Mouse (Mus musculus) heart, adult 9 months (tissue): ENCODE results near the gene Atp8b5.
A peak's percentile ranks its signal among the peaks of the same experiment; 100 is the strongest.

Experiments
- DNase-seq, 2 experiments: peaks; one replicate each; pipeline ENCODE4 v3.0.0; 2022; ENCODE audit warnings: low spot score in 2 of 2

The Atp8b5 gene

DNA sequence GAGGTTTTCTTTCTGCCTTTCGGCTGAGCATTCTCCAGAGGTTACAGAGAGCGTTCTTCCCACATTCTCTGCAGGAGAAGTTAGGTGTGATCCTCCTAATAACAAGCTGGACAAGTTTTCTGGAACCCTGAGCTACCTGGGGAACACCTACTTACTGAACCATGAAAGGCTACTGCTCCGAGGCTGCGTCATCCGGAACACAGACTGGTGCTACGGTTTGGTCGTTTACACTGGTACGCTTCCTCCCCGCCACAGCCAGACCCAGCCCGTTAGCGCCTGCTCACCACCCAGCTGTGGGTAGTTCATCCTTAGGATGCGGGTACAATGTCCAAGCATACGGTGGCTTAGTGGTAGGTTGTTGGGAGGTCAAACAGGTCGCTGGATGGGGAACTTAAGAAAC lies 55.4 kb downstream of the Atp8b5 start:
- no peak for DNase-seq

GRCm38 (mm10) chr4:43327118-43327517 lies 60.2 kb downstream of the Atp8b5 start:
- DNase-seq: no peak

DNA sequence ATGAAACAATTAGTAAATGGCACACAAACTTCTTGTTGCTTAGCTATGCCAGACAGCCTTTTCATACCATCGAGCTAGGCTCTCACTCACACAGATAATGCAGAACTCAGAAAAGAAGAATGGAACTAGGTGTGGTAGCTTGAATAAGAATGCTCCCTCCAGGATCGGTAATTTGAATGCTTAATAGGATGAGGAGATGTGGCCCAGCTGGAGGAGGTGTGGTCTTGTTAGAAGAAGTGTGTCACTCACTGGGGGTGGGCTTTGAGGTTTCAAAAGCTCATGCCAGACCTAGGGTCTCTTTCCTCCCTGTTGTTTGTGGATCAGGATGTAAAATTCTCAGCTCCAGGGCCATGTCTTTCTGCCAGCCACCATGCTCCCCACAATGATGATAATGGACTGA lies 67.8 kb downstream of the Atp8b5 start:
- no peak for DNase-seq

- DNase-seq: no peak
These were observed 69.2 kb downstream of the Atp8b5 start for GRCm38 (mm10) chr4:43336176-43336575.

DNA sequence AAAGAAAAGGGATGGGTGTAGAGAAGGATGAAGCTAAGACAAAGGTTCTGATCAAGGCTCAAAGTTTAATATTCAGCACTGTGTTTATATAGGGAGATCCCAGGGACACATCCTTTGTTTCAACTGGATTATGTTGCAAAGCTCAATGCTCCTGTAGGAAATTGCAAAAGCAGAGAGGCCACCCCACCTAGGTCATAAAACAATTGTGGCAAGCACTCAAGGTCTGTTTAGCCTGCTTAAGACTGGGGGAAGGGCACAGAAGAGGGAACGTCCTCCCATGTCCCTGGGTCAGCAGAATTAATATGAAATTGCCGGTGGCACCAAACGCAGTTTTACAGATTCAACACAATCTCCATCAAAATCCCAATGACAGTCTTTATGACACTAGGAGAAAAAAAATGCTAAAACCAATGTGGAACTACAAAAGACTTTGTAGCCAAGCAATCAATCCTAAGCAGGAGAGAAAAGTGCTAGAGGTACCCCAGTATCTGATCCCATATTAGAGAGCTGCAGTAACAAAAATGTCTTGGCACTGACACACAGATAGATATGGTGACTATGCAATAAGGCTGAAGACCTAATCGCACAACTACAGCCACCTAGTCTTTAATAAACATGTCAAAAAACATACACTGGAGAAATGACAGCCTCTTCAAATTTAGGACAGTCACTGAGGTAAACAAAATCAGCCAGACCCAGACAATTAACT lies 73.3 kb downstream of the Atp8b5 start:
- DNase-seq: peak; percentile 47 to 76

DNA sequence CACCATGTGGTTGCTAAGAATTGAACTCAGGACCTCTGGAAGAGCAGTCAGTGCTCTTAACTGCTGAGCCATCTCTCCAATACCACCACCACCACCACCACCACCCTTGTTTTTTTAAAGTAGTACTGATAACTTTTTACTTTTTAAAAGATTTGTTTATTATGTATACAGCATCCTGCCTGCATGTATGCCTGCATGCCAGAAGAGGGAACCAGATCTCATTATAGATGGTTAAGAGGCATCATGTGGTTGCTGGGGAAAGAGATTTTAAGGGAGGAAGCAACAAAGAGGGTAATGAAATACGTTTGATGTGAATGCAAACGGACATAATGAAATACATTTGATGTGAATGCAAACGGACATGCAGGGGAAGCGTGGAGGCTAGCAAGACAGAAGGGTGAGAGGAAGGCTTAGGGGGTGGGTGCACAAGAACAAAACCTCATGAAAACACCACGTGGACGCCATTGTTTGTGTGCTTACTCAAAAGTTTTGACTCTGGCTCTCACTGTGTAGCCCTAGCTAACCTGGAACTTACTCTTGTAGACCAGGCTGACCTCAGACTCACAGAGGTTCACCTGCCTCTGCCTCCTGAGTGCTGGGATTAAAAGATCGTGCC lies 74.4 kb downstream of the Atp8b5 start:
- no peak for DNase-seq

DNA sequence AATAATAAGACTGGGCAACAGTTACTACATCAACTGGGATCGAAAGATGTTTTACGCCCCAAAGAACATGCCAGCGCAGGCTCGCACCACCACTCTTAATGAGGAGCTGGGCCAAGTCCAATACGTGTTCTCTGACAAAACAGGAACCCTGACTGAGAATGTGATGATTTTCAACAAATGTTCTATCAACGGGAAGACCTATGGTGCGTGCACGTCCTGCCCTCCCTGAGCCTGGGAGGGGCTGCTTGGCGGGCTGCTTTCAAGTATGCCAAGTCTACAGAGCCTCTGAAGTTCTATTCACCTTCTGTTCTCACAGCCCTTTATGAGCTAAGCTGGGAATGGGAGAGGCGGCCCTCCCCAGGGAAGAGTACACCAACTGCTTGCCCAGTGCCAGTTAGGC lies 75.5 kb downstream of the Atp8b5 start:
- DNase-seq: no peak

GRCm38 (mm10) chr4:43344932-43345331 lies 78.0 kb downstream of the Atp8b5 start:
- no peak for DNase-seq

DNA sequence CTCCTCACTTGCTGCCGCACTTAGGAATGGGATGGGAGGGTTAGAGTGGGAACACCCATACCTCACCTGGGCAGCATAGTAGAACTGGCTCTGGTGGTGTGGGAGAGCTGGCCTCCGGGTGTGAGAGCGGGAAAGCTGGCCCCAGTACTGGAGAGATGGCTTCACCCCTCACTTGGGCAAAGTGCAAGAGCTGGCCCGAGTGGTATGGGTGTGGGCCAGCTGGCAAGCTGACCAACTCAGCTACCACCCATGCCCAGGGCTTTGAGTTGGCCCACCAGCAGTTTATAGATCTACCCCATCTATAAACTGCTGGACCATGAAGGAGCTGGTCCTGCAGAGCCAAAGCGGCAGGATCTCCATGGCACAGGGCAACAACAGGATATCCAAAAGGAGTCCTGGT lies 82.2 kb downstream of the Atp8b5 start:
- no peak for DNase-seq

DNA sequence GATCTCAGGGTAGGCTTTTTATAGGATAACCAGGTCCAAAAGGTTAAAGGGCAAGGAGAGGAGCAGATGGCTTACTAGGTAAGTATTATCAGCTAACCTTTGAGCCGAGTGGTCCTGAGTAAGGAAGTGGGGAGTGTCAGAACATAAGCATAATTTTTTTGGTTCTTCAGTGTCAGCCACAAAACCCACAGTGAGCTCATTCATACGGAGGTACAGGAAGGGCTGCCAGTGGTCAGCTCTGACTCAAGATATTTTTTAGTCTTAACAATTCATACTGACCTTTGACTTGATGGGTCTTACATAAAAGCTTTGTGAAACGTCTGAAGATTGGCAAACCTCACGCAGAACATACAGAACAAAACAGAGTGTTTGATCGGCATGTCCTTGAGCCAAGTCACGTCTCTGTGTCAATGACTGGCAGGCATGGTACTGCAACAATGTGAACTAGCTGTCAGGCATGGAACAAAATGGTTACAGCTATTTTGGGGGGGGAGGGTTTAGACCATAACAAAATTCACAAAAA lies 83.1 kb downstream of the Atp8b5 start:
- DNase-seq: no peak

GRCm38 (mm10) chr4:43353662-43354061 lies 86.7 kb downstream of the Atp8b5 start:
- no peak for DNase-seq

GRCm38 (mm10) chr4:43364914-43365560 lies 98.1 kb downstream of the Atp8b5 start:
- no peak for DNase-seq

DNA sequence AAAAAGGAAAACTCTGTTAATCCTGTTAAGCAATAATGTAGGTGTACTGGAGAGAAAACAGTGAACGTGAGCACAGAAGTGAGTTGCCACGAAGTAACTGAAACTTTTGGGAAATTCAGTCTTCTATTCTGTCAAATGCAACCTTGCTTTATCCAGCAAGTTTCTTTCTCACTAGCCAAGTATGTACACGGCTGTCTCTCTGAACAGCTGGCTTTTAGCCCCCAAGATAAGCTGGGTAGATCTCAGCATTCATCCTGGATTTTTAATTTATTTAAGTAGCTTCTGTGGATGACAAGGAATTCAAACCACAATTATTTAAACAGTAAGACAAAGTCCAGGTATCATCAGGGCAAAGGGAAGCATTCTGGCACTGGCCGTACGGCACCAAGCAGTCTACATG lies 100.3 kb downstream of the Atp8b5 start:
- DNase-seq: no peak

DNA sequence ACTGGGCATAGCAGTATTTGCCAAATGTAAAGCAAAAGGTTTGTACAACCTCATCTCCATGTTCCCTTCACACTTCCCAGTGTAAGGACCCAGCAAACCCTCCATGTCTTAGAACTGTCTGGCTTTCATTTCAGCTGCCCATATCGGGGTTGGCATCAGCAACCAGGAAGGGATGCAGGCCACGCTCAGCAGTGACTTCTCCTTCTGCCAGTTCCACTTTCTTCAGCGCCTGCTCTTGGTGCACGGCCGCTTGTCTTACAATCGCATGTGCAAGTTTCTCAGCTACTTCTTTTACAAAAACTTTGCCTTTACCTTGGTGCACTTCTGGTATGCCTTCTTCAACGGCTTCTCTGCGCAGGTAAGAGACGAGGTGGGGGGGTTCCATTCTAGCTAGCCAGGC lies 100.8 kb downstream of the Atp8b5 start:
- no peak for DNase-seq

DNA sequence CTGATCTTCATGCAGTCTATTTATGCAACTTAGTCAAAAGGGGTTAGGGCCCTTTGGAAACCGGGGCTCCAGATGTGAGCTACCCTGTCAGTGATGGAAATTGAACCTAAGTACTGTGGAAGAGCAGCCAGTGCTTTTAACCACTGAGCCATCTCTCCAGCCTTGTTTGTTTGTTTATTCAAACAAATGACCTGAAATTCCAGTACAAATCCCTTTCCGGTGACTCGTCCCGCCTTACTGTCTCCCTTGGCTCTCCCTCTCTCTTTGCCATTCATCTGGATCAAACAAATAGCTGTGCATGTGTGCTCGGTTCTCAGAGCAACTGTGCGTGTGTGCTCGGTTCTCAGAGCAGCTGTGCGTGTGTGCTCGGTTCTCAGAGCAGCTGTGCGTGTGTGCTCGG lies 104.4 kb downstream of the Atp8b5 start:
- no peak for DNase-seq

DNA sequence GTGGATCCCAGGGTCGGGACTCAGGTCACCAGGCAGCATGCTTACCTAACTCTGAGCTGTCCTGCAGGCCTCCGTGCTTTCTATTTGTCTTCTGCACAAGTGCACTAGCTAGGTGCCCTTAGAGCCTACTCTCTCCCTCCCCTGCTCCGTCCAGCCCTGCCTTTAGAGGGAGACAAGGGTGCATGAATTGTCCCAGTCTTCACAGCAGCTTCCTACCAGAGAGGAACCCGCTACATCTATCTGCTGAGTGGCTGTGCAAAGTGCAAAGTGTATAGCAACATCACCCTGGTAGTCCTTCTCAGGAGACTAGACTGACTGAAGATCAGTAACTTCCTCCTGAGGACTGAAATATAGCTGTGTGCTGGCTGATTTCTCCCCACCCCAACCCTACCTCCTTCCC lies 105.2 kb downstream of the Atp8b5 start:
- no peak for DNase-seq

- DNase-seq: no peak
These were observed 107.3 kb downstream of the Atp8b5 start for GRCm38 (mm10) chr4:43374266-43374665.

DNA sequence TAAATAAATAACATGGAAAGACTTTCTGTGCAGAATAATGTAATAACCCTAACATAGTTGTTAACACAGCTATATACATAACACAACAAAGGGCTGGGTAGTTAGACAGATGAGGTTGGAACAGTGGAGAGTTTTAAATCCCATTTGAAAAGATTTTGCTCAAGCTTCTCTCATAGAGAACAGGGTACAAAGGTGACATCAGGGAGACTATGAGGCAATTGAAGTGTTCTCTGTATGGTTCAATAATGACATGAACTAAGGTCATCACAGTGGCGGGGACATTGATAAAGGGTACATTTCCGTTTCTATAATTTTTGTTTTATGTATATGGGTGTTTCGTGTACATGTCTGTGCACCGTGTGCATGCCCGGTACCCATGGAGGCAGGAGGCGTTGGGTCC lies 112.6 kb downstream of the Atp8b5 start:
- DNase-seq: no peak

GRCm38 (mm10) chr4:43380951-43381350 lies 114.0 kb downstream of the Atp8b5 start:
- DNase-seq: no peak

DNA sequence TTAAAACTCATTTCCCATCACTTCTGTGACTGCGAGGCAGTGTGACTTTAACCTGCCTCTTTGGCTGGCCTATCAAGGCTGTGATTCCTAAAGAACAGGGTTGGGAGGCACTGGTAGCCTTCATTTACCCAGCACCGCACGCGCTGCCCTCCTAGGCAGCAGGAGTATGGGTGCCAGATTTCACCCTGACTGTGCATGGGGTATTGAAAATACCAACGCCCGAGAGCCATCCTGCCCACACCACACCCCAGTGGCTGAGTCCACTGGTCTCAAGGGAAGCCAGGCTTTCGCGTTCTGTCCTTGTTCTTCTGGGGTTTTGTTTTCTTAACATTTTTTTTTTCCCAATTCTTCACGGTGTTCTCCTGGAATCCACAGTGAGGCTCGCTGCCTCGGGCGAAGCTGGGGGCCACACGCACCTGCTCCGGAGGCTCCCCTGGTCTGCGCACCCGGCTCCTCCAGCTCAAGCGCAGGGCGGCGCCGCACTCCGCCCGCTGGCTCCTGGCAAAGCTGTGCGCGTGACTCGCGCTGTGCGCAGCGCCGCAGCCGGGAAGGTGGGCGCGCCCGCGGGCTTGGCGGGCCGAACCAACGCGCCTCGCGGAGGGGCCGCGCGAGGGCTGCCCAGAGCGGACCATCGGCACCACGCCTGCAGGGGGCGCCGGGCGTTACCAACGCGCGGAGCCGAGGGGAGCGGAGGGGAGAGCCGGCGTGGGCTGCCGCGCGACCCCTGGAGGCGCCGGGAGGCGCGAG lies 114.6 kb downstream of the Atp8b5 start, which contains the start of gene Rusc2:
TSS of gene Rusc2 (plus strand) at position 572 of the 747 bp plus-strand sequence.
- DNase-seq: peak; percentile 91 to 92

DNA sequence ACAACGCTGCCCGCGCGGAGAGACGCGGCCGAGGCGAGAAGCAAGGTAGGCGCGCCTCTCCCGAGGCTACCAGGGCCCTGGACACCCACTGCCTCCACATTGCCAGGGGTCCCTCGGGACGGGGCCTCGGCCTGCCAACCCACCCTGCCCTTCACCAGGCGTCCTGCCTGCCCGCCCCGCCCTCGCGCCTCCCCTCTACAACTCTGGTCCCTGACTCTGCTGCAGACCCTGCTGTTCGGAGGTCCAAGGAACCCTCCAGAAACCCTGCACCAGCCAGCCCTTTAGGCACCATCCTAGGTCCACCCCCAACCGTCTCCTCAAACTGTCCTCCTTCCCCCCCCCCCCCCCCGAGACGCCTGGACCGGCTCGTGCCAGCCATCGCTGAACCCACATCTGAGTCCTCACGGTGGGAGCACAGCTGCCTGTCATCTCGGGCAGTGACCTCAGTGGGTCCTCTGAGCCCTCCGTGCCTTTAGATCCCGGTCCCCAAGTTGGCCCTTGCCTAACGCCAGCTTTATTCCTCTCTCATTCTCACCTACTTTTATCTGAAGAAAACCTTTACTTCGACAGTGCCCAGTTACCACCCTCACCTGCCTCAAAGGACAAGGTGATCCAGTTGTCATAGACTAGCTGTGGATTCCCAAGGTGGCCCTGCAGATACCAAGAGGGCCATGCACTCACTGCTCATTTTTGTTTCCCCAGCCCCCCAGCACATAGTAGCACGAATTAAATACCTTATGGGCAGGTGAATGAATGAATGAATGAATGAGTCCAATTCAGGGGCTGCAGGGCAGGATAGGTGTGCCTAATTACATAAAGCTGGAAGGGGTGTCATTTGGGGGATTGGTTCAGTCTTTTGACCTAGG lies 115.4 kb downstream of the Atp8b5 start:
- DNase-seq: no peak
